Mouse (Mus musculus): Measurements from ENCODE around the gene Prm1. TPM values are rescaled to one million over a fixed set of nuclear protein-coding genes. Genes with fewer than 3 reads are reported as not detected.

Gene Prm1
- polyA plus RNA-seq, 1 experiment = 4.6 TPM

DNA sequence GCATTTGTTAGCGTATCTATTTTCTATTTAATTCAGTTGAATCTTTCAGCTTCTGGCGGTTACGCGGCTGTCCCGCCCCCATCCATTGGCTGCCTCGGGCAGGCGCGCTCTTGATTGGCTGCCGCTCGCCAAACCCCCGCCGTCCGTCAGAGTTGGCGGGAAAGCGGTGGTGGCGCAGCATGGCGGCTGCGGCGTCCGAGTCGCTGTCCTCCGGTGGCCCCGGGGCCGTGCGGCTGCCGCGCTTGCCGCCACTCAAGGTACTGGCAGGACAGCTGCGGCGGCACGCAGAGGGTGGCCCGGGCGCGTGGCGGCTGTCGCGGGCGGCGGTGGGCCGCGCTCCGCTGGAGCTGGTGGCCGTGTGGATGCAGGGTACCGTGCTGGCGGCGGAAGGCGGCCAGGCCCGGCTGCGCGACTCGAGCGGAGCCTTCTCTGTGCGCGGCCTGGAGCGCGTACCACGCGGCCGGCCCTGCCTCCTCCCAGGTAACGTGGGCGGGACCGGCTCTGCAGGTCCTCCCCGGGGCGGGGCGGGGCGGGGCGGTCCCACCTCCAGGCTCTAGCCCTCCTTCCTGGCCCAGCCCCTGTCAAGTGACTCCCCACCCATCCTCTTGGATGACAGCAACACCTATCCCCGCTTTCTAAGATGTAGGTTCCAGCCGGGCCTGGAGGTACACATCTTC lies 29.4 kb upstream of the Prm1 start, which contains the start of gene Rmi2:
Rmi2 (plus strand) TSS at position 149 of the 677 bp plus-strand sequence.
- H3K4me1 ChIP-seq (ENCODE audit: control insufficient read depth, insufficient read depth, low read length) = peaks cover 14% of the 10 kb centered on the region
- WGBS = under 1% methylated on average over 68 of the region's 69 CpGs
- TF ChIP-seq CTCF (IDR thresholded peaks at IDR 0.05; ENCODE audit: control insufficient read depth, insufficient read depth, low read length) = no peak
- peak; percentile 23; the same call in 1 of the 2 replicates for TF ChIP-seq POLR2A (IDR thresholded peaks at IDR 0.05; ENCODE audit: borderline replicate concordance, control insufficient read depth, low read depth, low read length)
- H3K27ac ChIP-seq (ENCODE audit: control insufficient read depth, insufficient read depth, low read depth, low read length, poor library complexity) = peak within 1 kb of the TSS; percentile 89
- peak within 1 kb of the TSS; percentile 79 for H3K4me3 ChIP-seq (replicated peaks; ENCODE audit: control insufficient read depth, low read depth, low read length)

DNA sequence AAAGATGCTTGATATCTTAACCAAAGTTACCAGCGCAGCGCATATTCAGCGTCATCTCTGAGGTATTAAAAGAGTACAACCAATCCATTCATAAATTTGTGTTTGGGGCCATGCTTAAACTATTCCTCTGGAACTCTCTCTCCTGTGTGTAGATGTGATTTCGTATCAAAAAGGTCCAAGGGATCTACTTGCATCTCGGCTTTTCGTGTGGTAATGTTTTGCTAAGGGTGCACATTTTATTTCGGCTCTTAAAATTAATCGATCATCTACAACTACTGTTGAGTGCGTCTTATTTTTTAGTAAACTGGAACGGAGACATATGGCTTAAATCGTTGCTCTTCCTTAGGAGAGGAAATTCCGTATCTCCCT lies 28.9 kb upstream of the Prm1 start:
- H3K27ac ChIP-seq (ENCODE audit: control insufficient read depth, insufficient read depth, low read depth, low read length, poor library complexity) = no peak overlapping the region

DNA sequence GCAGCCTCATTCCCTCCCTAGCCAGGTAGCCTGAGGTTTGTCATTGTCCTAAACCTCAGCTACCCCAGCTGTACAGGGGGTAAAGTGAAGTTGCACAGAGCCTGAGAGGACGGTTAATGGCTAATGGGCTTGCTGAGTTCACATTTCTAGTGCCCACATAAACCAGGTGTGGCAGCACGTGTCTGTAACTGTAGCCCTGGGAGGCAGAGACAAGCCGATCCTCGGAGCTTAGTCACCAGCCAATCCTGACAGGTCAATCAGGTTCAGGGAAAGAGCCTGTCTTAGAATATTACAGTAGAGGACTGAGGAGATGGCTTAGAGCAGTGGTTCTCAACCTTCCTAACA lies 22.8 kb upstream of the Prm1 start:
- Histone ChIP-seq H3K4me1 (ENCODE audit: control insufficient read depth, insufficient read depth, low read length) (peaks cover 7% of the 10 kb centered on the region; the same call in 1 of the 2 replicates), H3K4me3 (replicated peaks; ENCODE audit: control insufficient read depth, low read depth, low read length) (no peak overlapping the region), H3K27ac (ENCODE audit: control insufficient read depth, insufficient read depth, low read depth, low read length, poor library complexity) (no peak overlapping the region)
- WGBS = 67% methylated on average over 4 of the region's 4 CpGs
- TF ChIP-seq POLR2A (IDR thresholded peaks at IDR 0.05; ENCODE audit: borderline replicate concordance, control insufficient read depth, low read depth, low read length) (no peak), CTCF (IDR thresholded peaks at IDR 0.05; ENCODE audit: control insufficient read depth, insufficient read depth, low read length) (no peak)

More for the DNA sequence above, 28.9 kb upstream of the Prm1 start:
- WGBS = under 1% methylated on average over 12 of the region's 12 CpGs
- TF ChIP-seq CTCF (IDR thresholded peaks at IDR 0.05; ENCODE audit: control insufficient read depth, insufficient read depth, low read length) (no peak), POLR2A (IDR thresholded peaks at IDR 0.05; ENCODE audit: borderline replicate concordance, control insufficient read depth, low read depth, low read length) (no peak)
- H3K4me1 ChIP-seq (ENCODE audit: control insufficient read depth, insufficient read depth, low read length) = peaks cover 14% of the 10 kb centered on the region
- peak overlapping the region; percentile 79 for H3K4me3 ChIP-seq (replicated peaks; ENCODE audit: control insufficient read depth, low read depth, low read length)

DNA sequence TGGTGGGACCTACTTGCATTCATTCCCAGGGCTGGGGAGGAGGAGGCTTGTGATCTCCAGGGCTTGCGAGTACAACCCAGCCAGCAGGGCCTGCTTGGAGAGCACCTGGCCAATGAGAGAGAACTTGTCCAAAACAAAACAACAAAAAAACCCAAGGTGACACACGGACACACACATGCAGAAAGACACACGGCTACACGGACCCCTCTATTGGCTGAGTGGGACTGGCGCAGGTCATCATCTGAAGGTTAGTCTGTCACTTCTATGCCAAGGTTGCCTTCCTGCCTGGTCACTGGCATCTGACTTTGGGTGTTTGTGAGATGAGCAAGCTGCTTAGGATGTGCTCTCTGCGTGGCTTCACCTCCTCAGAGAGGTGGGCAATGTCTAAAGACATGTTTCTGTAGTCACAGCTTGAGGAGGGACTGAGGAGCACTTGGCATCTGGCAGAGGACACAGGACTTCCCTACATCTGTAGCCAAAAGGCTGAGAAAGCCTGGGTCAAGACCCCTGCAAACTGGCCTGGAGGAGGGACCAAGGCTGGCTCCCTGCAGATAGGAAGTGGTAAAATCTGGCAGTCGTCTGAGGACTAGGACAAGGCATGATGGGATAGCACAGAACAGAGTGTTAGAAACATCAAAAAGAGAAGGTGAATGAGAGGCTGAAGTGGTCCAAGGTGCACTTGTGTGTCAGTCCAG lies 22.3 kb upstream of the Prm1 start:
- Histone ChIP-seq H3K4me3 (replicated peaks; ENCODE audit: control insufficient read depth, low read depth, low read length) (no peak overlapping the region), H3K27ac (ENCODE audit: control insufficient read depth, insufficient read depth, low read depth, low read length, poor library complexity) (peak overlapping the region; percentile 76; the same call in 1 of the 2 replicates), H3K4me1 (ENCODE audit: control insufficient read depth, insufficient read depth, low read length) (peaks cover 7% of the 10 kb centered on the region; the same call in 1 of the 2 replicates)
- WGBS = 59% methylated on average over 7 of the region's 7 CpGs
- TF ChIP-seq CTCF (IDR thresholded peaks at IDR 0.05; ENCODE audit: control insufficient read depth, insufficient read depth, low read length) (no peak), POLR2A (IDR thresholded peaks at IDR 0.05; ENCODE audit: borderline replicate concordance, control insufficient read depth, low read depth, low read length) (no peak)

DNA sequence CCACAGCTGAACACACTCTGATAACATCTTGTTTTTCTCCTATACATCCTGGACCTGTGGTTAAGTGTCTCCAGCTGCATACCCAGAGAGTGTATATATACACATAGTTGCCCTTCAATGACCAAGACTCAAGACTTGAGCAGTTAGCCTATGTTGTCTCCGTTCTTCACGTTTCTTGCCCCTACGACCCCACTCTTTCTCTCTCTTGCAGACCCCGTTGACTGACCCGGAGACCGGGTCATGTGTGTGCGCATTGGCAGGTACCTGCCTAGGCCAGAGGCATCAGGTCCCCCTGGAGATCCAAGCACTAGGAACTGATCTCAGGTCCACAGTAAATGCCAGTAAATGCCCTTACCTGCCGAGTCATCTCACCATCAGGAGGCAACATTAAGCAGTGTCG lies 21.6 kb upstream of the Prm1 start:
- H3K4me3 ChIP-seq (replicated peaks; ENCODE audit: control insufficient read depth, low read depth, low read length) = no peak overlapping the region
- H3K27ac ChIP-seq (ENCODE audit: control insufficient read depth, insufficient read depth, low read depth, low read length, poor library complexity) = peak overlapping the region; percentile 76; the same call in 1 of the 2 replicates
- TF ChIP-seq CTCF (IDR thresholded peaks at IDR 0.05; ENCODE audit: control insufficient read depth, insufficient read depth, low read length) = no peak
- TF ChIP-seq POLR2A (IDR thresholded peaks at IDR 0.05; ENCODE audit: borderline replicate concordance, control insufficient read depth, low read depth, low read length) = no peak
- peaks cover 7% of the 10 kb centered on the region; the same call in 1 of the 2 replicates for H3K4me1 ChIP-seq (ENCODE audit: control insufficient read depth, insufficient read depth, low read length)
- WGBS = 80% methylated on average over 9 of the region's 9 CpGs

DNA sequence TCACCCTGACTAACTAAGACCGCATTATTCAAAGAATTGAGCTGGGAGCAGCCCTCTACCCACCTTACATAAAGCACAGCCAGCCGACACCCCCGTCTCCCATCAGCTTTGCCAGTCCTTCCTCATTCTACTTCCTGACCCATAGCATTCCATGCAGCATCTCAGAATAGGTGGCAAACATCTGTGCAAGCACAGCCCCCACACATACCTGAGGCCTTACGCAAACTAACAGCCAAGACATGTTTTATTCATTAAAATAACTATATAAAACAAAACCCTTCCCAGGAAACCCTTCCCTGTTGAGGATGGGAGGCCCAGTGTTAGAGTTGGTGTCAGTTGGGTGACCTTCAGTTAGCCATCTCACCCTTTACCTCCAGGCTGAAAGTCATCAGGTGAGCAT lies 20.2 kb upstream of the Prm1 start:
- TF ChIP-seq CTCF (IDR thresholded peaks at IDR 0.05; ENCODE audit: control insufficient read depth, insufficient read depth, low read length) (no peak), POLR2A (IDR thresholded peaks at IDR 0.05; ENCODE audit: borderline replicate concordance, control insufficient read depth, low read depth, low read length) (no peak)
- Histone ChIP-seq H3K4me3 (replicated peaks; ENCODE audit: control insufficient read depth, low read depth, low read length) (no peak overlapping the region), H3K27ac (ENCODE audit: control insufficient read depth, insufficient read depth, low read depth, low read length, poor library complexity) (no peak overlapping the region), H3K4me1 (ENCODE audit: control insufficient read depth, insufficient read depth, low read length) (peaks cover 6% of the 10 kb centered on the region; the same call in 1 of the 2 replicates)
- 80% methylated on average over 4 of the region's 4 CpGs for WGBS

DNA sequence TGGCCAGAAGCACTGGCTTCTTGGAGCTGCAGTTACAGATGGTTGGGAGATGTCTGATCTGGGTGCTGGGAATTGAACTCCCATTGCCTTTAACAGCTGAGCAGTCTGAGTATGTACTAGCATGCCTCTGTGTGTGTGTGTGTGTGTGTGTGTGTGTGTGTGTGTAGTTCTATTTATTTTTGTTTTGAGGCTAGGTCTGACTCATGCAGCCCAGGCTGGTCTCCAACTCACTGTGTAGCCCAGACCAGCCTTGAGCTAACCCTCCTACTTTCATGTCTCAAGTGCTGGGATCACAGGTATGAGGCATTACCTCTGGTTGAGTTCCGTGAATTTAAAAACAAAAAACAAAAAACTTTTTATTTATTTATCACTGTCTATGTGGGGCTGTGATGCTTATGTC lies 18.9 kb upstream of the Prm1 start:
- no peak overlapping the region for H3K27ac ChIP-seq (ENCODE audit: control insufficient read depth, insufficient read depth, low read depth, low read length, poor library complexity)
- no peak for TF ChIP-seq CTCF (IDR thresholded peaks at IDR 0.05; ENCODE audit: control insufficient read depth, insufficient read depth, low read length)
- no peak for TF ChIP-seq POLR2A (IDR thresholded peaks at IDR 0.05; ENCODE audit: borderline replicate concordance, control insufficient read depth, low read depth, low read length)
- 89% methylated on average over 1 of the region's 1 CpGs for WGBS
- H3K4me1 ChIP-seq (ENCODE audit: control insufficient read depth, insufficient read depth, low read length) = peaks cover 4% of the 10 kb centered on the region; the same call in 1 of the 2 replicates
- H3K4me3 ChIP-seq (replicated peaks; ENCODE audit: control insufficient read depth, low read depth, low read length) = no peak overlapping the region

DNA sequence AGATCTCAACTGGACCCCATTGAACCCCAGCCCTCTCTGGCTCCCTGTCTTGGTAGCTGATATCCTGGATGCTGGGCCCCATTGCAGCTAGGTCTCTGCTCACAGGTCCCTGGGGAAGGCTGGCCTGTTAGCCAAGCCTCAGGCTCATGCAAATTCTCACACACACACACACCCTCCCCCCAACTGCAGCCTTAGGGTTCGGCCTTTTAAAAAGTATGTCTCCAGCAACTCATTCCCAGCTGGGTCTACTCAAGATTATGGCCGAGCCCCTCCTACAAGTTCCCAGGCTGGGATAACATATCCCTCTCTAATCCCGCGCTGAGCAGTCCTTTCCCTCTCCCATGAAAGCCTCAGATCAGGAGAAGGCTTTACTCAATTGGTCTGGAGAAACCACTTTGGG lies 15.7 kb upstream of the Prm1 start:
- TF ChIP-seq POLR2A (IDR thresholded peaks at IDR 0.05; ENCODE audit: borderline replicate concordance, control insufficient read depth, low read depth, low read length) (no peak), CTCF (IDR thresholded peaks at IDR 0.05; ENCODE audit: control insufficient read depth, insufficient read depth, low read length) (no peak)
- H3K4me1 ChIP-seq (ENCODE audit: control insufficient read depth, insufficient read depth, low read length) = peaks cover 2% of the 10 kb centered on the region; the same call in 1 of the 2 replicates
- no peak overlapping the region for H3K27ac ChIP-seq (ENCODE audit: control insufficient read depth, insufficient read depth, low read depth, low read length, poor library complexity)
- 87% methylated on average over 4 of the region's 4 CpGs for WGBS
- H3K4me3 ChIP-seq (replicated peaks; ENCODE audit: control insufficient read depth, low read depth, low read length) = no peak overlapping the region
